Mouse (Mus musculus): Measurements from ENCODE around the gene Tmem136. TPM values are rescaled to one million over a fixed set of nuclear protein-coding genes. Genes with fewer than 3 reads are reported as not detected.

Tmem136 gene
- 11.4 and 12.9 TPM in 2 replicates for polyA plus RNA-seq (2016; fragmentation: Nextera tagmentation; extraction: Ambion mirVana)

DNA sequence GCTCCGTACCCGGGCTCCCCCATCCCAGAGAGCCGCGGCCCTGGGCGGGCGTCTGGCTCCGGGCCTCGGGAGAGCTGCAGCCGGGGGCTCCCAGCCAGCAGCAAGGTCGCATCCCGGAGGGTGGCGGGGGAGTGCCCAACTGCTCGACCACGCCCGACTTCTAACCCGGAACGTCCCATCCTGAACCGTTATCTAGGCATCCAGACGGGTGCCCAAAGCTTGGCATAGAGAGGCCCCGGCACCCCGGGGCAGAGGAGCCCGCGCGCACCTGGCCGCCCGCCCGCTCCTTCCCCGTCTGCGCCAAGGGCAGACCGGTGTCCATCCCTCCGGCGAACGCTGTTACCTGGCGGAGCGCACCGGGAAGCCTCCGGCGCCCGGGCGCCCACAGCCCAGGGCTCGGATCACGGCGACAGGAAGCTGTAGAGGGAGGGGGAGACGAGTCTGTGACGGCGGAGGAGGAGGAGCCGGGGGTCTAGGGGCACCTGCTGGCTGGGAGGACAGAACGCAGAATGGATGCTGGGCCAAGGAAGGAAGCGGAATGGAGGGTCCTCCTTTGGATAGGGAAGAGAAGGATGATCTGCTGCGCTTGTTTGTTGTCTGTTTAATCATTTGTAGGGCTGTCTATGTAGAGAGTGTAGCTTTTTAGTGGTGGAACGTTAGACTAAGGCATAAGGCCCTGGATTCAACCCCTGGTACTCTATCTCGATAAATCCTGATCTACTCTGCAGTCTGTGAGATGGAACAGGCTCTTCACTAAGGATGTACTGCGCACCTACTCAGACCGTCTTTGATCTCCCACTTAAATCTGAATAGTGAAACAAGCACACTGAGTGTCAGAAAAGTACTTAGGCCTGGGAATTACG is at the start of gene Tmem136:
Gene Tmem136 (minus strand): TSS at position 437 of the 863 bp plus-strand sequence.
- H3K27me3 ChIP-seq (ENCODE audit: poor library complexity, severe bottlenecking) = no peaks in the 10 kb centered on the region; the same call in 1 of the 2 replicates
- peak within 1 kb of the TSS; percentile 85 for H3K27ac ChIP-seq
- H3K4me3 ChIP-seq = peak within 1 kb of the TSS; percentile 71
- peaks cover 22% of the 10 kb centered on the region for H3K4me1 ChIP-seq
- peaks cover 8% of the 10 kb centered on the region for H3K36me3 ChIP-seq (replicated peaks)
- peak; percentile 74 for DNase-seq (ENCODE audit: extremely low spot score, low spot score)
- WGBS = 3% methylated on average over 55 of the region's 55 CpGs
- no peaks in the 10 kb centered on the region for H3K9me3 ChIP-seq

DNA sequence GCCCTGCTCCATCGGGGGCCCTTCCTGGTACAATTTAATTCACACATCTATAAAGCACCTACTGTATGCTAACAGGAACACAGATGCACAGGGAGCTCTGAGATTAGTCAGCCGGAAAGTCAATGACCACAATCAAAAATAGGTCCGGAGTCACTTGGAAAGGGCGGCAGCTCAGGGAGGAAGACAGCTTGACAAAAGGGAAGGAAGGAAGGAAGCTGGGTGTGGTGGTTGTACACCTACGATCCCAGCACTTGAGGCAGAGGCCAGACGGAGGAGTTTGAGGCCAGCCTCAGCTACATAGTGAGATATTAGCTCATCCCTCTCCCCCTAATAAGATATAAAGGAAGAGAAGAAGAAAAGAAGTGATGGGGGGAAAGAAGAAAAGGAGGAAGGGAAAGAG is 39.6 kb upstream of the Tmem136 start:
- Histone ChIP-seq H3K36me3 (replicated peaks) (no peaks in the 10 kb centered on the region), H3K4me3 (no peak overlapping the region), H3K27ac (no peak overlapping the region), H3K9me3 (no peaks in the 10 kb centered on the region), H3K4me1 (no peaks in the 10 kb centered on the region), H3K27me3 (ENCODE audit: poor library complexity, severe bottlenecking) (no peaks in the 10 kb centered on the region)
- DNase-seq (ENCODE audit: extremely low spot score, low spot score) = no peak
- WGBS = 85% methylated on average over 6 of the region's 6 CpGs

DNA sequence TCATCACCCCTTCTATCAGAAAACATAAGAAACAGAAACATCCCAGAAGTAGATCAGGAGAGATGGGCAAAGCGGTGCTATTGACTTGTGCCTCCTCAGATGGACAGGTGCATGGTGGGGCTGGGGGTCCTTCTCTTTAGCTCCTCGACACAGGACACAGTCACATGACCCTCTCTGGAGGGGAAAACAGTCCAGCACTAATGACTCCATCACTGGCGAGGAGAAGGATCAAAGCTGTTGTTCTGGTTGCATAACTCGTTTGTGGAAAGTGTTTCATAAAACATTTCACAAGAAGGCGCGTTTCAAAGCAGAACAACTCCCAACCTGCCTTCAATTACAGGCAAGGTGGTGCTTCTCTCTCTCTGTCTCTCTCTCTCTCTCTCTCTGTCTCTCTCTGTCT is 35.4 kb upstream of the Tmem136 start:
- H3K27ac ChIP-seq = no peak overlapping the region
- no peak for DNase-seq (ENCODE audit: extremely low spot score, low spot score)
- no peaks in the 10 kb centered on the region for H3K9me3 ChIP-seq
- H3K36me3 ChIP-seq (replicated peaks) = no peaks in the 10 kb centered on the region
- no peak overlapping the region for H3K4me3 ChIP-seq
- 89% methylated on average over 6 of the region's 6 CpGs for WGBS
- H3K27me3 ChIP-seq (ENCODE audit: poor library complexity, severe bottlenecking) = no peaks in the 10 kb centered on the region
- 0 out of 2 replicates have a peak, but pooled peaks cover 6% of the 10 kb centered on the region for H3K4me1 ChIP-seq

DNA sequence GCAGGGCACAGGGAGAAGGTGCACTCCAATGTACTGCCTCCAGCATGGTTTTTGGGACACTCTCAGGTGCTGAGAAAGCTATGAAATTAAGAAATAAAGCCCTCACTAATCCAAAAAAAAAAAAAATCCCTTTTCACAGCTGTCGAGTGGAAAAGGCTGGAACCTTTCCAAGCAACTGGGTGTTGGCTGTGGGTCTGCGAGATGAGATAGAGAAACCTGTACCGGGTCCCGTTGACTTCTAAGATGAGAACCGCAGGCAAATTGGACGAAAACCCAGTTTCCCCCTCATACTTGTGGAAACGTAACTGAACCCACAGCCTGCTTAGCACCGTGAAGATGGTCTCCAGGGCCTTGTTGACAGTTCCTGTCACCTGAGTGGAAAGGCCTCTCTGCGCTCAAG is 34.6 kb upstream of the Tmem136 start:
- Histone ChIP-seq H3K27me3 (ENCODE audit: poor library complexity, severe bottlenecking) (no peaks in the 10 kb centered on the region), H3K4me3 (no peak overlapping the region), H3K9me3 (no peaks in the 10 kb centered on the region), H3K27ac (no peak overlapping the region), H3K4me1 (0 out of 2 replicates have a peak, but pooled peaks cover 6% of the 10 kb centered on the region), H3K36me3 (replicated peaks) (no peaks in the 10 kb centered on the region)
- WGBS = 86% methylated on average over 9 of the region's 9 CpGs
- no peak for DNase-seq (ENCODE audit: extremely low spot score, low spot score)

DNA sequence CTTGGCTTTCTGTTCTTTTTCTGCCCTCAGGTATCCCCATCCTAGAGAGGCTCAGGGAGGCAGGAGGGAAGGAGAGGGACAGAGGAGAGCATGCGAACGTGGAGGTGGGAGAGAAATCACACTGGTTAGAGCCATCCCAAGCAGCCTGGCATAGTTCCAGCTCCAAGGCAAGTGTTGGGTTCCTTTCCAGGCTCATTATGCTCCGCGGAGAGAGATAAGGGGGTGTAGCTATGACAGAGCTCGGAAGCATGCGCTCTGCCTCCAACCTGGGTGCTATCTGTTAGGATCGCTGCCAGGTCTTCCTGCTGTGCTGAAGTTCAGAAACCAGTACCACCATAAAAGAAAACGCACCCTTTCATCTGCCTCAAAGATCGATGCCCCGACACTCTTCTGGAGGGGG is 33.7 kb upstream of the Tmem136 start:
- WGBS = 84% methylated on average over 10 of the region's 10 CpGs
- no peak overlapping the region for H3K4me3 ChIP-seq
- no peak overlapping the region for H3K27ac ChIP-seq
- DNase-seq (ENCODE audit: extremely low spot score, low spot score) = no peak
- H3K27me3 ChIP-seq (ENCODE audit: poor library complexity, severe bottlenecking) = no peaks in the 10 kb centered on the region
- no peaks in the 10 kb centered on the region for H3K9me3 ChIP-seq
- 0 out of 2 replicates have a peak, but pooled peaks cover 6% of the 10 kb centered on the region for H3K4me1 ChIP-seq
- H3K36me3 ChIP-seq (replicated peaks) = no peaks in the 10 kb centered on the region

DNA sequence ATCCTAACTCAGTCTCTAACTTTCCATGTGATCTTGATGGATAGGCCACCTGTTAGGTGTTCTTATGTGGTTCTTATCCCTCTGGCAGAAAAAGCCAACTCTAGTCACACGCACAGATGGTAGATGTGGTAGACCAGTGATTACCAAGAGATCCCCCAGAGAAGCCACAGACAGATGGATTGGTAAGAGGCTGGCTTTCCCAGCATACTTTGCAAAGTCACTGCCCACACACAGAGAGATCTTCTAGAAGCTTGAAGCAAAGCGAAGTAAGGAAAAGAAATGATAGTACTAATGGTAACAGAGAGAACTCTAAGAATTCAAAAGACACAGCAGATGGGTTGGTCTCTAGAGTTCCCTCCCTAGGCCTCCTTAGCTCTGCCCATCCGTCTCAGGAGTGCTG is 33.1 kb upstream of the Tmem136 start:
- H3K4me1 ChIP-seq = 0 out of 2 replicates have a peak, but pooled peaks cover 6% of the 10 kb centered on the region
- no peaks in the 10 kb centered on the region for H3K36me3 ChIP-seq (replicated peaks)
- DNase-seq (ENCODE audit: extremely low spot score, low spot score) = no peak
- no peak overlapping the region for H3K27ac ChIP-seq
- no peak overlapping the region for H3K4me3 ChIP-seq
- no peaks in the 10 kb centered on the region for H3K27me3 ChIP-seq (ENCODE audit: poor library complexity, severe bottlenecking)
- WGBS = 77% methylated on average over 3 of the region's 3 CpGs
- H3K9me3 ChIP-seq = no peaks in the 10 kb centered on the region

DNA sequence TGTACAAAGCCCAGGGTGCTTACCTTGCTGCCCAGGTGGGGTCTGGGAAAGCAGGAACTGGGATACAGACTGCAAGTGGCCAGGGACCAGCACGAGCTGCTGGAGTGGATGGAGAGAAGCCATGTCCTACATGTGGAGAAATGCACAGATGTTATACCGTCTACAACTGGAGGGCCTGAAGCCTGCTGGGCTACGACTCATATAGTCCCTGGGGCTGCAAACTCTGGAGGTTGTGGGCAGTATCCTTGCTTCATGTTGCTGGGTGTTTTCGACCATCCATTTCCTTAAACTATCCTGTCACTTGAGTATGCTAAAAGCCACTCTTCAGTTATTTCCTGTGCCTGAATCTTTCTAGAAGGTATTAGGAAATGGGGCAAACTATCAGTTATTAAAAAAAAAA is 28.8 kb upstream of the Tmem136 start:
- Histone ChIP-seq H3K9me3 (no peaks in the 10 kb centered on the region), H3K4me1 (peaks cover 10% of the 10 kb centered on the region; the same call in 1 of the 2 replicates), H3K27ac (no peak overlapping the region), H3K36me3 (replicated peaks) (no peaks in the 10 kb centered on the region), H3K4me3 (no peak overlapping the region), H3K27me3 (ENCODE audit: poor library complexity, severe bottlenecking) (0 out of 2 replicates have a peak, but pooled peaks cover 3% of the 10 kb centered on the region)
- WGBS = 86% methylated on average over 4 of the region's 4 CpGs
- no peak for DNase-seq (ENCODE audit: extremely low spot score, low spot score)

DNA sequence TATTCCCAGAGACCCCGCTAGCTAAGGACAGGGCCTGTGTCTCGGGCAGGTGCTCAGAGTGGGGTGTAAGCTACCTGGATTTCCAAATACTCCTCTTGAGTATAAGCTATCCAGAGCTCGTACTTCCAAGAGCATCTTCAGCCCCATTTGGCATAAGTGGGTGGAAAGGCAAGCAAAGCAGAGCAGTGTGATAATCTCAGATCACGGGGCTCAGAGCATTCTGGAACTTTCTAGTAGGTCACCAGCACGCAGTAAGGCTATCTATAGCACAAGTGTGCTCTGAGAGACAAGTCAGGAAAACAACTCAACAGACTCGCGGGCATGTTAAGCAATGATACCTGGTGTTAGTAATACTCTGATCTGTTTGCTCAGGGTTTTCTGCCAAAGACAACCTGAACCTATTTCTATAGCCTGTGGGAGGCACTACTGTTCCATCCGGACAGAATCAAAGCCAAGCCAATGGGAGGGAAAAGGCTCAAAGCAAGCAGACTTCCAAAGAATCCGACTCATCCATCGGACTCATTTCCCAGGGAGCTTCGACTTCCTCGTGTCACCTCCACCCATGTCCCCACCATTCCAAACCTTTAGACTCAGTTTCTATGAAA is 27.9 kb upstream of the Tmem136 start:
- Histone ChIP-seq H3K4me1 (peaks cover 8% of the 10 kb centered on the region; the same call in 1 of the 2 replicates), H3K27me3 (ENCODE audit: poor library complexity, severe bottlenecking) (0 out of 2 replicates have a peak, but pooled peaks cover 3% of the 10 kb centered on the region), H3K36me3 (replicated peaks) (no peaks in the 10 kb centered on the region), H3K27ac (no peak overlapping the region), H3K4me3 (no peak overlapping the region), H3K9me3 (no peaks in the 10 kb centered on the region)
- DNase-seq (ENCODE audit: extremely low spot score, low spot score) = no peak
- 78% methylated on average over 12 of the region's 12 CpGs for WGBS

DNA sequence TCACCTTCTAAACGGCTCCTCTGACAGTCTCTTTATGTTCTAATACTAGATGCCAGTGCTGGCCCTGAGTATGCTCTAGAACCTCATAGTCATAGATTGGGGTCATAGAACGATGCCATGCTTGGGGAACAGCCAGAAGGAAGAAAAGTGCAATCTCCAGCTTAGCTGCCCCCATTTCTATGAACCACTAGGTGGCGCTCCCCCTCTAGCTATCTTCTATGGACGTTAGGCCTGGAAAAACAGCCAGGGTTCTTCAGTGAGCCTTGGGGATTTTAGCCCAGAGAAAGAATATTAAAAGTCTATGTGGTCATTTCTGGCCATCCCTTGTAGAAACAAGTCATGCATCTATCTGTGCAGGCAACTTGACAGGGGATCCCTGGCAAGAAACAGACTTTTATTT is 25.5 kb upstream of the Tmem136 start:
- H3K4me1 ChIP-seq = peaks cover 8% of the 10 kb centered on the region; the same call in 1 of the 2 replicates
- DNase-seq (ENCODE audit: extremely low spot score, low spot score) = peak; percentile 58
- WGBS = 12% methylated on average over 4 of the region's 4 CpGs
- no peak overlapping the region for H3K27ac ChIP-seq
- H3K27me3 ChIP-seq (ENCODE audit: poor library complexity, severe bottlenecking) = 0 out of 2 replicates have a peak, but pooled peaks cover 3% of the 10 kb centered on the region
- H3K9me3 ChIP-seq = no peaks in the 10 kb centered on the region
- no peaks in the 10 kb centered on the region for H3K36me3 ChIP-seq (replicated peaks)
- H3K4me3 ChIP-seq = no peak overlapping the region

DNA sequence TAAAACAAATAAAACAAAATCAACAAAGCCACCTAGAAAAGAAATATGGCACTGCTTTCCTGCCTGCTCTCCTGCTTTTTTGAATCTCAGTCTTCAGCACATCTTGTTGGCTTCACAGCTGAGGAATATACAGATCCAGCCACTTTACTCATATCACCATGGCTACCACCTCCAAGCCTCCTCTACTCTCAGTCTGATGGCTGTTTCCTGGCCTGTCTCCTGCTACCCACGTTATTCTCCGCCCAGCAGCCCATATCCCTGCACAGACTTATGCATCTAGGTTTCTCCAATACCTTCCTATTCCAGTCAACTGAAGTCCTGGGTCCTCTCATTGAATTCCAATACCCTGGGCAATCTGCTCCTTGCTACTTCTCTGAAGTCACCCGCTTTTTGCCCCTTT is 17.2 kb upstream of the Tmem136 start:
- no peak for DNase-seq (ENCODE audit: extremely low spot score, low spot score)
- no peaks in the 10 kb centered on the region for H3K36me3 ChIP-seq (replicated peaks)
- H3K27ac ChIP-seq = no peak overlapping the region
- peaks cover 18% of the 10 kb centered on the region for H3K4me1 ChIP-seq
- 84% methylated on average over 3 of the region's 3 CpGs for WGBS
- no peaks in the 10 kb centered on the region for H3K9me3 ChIP-seq
- no peak overlapping the region for H3K4me3 ChIP-seq
- 0 out of 2 replicates have a peak, but pooled peaks cover 4% of the 10 kb centered on the region for H3K27me3 ChIP-seq (ENCODE audit: poor library complexity, severe bottlenecking)

DNA sequence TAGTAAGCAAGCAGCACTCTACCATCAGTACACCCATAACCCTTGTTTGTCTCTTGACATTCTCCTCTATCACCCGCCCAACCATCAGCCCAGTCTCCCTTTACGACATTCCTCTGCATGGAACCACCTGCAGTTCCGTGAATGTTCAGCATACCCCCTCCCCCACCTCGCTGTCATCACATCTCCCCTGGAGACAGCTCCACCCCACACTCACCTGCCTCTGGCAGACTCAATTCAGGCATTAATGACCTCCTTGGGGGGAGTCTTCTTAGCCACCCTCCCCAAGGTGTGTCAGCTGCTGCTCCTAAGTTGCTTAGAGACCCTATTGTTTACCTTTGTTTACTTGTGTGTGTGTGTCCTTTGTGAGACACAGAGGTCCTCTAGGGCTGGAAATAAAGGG is 16.0 kb upstream of the Tmem136 start:
- no peak overlapping the region for H3K4me3 ChIP-seq
- 40% methylated on average over 4 of the region's 4 CpGs for WGBS
- 0 out of 2 replicates have a peak, but pooled peaks cover 4% of the 10 kb centered on the region for H3K27me3 ChIP-seq (ENCODE audit: poor library complexity, severe bottlenecking)

DNA sequence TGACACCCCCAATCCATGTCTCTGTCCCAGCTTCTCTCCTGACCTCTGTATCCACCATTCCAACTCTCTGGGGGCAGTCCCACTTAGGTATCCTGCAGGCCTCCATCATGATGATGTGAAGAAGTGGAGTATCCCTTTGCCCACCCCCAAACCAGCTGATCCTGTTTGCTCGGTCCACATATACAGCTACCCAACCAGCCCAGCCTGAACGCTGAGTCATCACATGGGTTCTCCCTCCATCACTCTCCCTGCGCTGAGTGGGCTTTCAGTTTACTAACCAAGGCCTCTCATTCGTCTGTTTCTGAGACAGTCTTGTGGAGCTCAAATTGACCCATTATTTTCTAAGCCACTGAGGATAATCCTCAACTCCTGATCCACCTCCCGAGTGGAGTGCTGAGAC is 15.6 kb upstream of the Tmem136 start:
- H3K36me3 ChIP-seq (replicated peaks) = no peaks in the 10 kb centered on the region
- 0 out of 2 replicates have a peak, but pooled peaks cover 4% of the 10 kb centered on the region for H3K27me3 ChIP-seq (ENCODE audit: poor library complexity, severe bottlenecking)
- H3K4me1 ChIP-seq = peaks cover 18% of the 10 kb centered on the region
- no peaks in the 10 kb centered on the region for H3K9me3 ChIP-seq
- no peak overlapping the region for H3K27ac ChIP-seq
- DNase-seq (ENCODE audit: extremely low spot score, low spot score) = no peak
- no peak overlapping the region for H3K4me3 ChIP-seq
- WGBS = 68% methylated on average over 5 of the region's 5 CpGs

More for the DNA sequence above, 16.0 kb upstream of the Tmem136 start:
- no peaks in the 10 kb centered on the region for H3K9me3 ChIP-seq
- no peak overlapping the region for H3K27ac ChIP-seq
- peaks cover 18% of the 10 kb centered on the region for H3K4me1 ChIP-seq
- no peak for DNase-seq (ENCODE audit: extremely low spot score, low spot score)
- H3K36me3 ChIP-seq (replicated peaks) = no peaks in the 10 kb centered on the region

DNA sequence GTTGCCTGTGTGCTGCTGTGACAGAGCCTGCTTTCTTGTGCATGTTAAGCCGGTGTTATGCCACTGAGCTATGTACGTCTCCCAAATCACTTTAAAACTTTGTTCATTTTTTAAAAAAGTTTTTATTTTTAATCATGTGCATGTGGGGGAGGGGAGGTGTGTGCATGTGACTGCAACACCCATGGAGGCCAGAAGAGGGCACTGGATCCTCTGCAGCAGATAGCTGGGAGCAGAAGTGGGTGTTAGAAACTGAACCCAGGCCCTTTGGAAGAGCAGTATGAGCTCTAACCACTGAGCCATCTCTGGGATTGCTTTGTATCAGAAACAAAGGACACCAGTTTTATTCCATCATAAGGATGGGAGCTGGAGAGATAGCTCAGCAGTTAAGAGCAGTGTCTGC is 14.3 kb upstream of the Tmem136 start:
- Histone ChIP-seq H3K27me3 (ENCODE audit: poor library complexity, severe bottlenecking) (0 out of 2 replicates have a peak, but pooled peaks cover 4% of the 10 kb centered on the region), H3K4me3 (no peak overlapping the region), H3K9me3 (no peaks in the 10 kb centered on the region), H3K27ac (no peak overlapping the region), H3K36me3 (replicated peaks) (no peaks in the 10 kb centered on the region), H3K4me1 (peaks cover 18% of the 10 kb centered on the region)
- no peak for DNase-seq (ENCODE audit: extremely low spot score, low spot score)
- WGBS = 98% methylated on average over 2 of the region's 2 CpGs
